Mouse (Mus musculus) olfactory bulb, adult 2 months (tissue): Measurements from ENCODE around the gene Rfc5.
A peak's percentile ranks its signal among the peaks of the same experiment; 100 is the strongest.

ENCODE experiments used
- CTCF ChIP-seq: fragments of 200-500 bp; IDR thresholded peaks from 2 replicates; pipeline ENCODE4 v1.5.1; 2012; ENCODE audit warnings: low read depth, mild to moderate bottlenecking, low read length, moderate library complexity; ENCODE audit not compliant: insufficient read depth
- POLR2A ChIP-seq: fragments of 200-500 bp; IDR thresholded peaks from 2 replicates; pipeline ENCODE4 v1.6.1; 2012; ENCODE audit warnings: mild to moderate bottlenecking, low read depth, low read length, moderate library complexity; ENCODE audit not compliant: insufficient read depth

DNA sequence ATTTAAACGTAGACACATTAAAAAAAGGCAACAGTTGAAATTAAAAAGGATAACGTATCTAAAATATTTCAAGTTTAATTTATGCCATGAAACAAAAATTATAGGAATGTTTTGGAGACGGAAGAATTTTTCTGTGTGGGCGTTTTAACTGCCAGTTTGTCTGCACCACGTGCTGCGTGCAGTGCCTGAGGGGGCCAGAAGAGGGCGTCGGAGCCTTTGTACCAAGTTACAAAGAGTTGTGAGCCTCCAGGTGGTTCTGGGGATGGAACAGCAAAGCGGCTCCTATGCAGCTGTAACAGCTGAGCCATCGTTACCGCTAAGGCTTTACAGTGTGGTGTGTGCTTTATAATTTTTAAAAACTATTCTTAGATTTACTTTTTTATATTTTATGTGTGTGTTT is 30.1 kb downstream of the Rfc5 start:
- TF ChIP-seq CTCF (peak; percentile 78; the same call in 1 of the 2 replicates), POLR2A (no peak)
